Mouse (Mus musculus) spleen, adult 18-20 months (tissue): ENCODE data around the gene Igfals.

Experiments used
- DNase-seq, 2 experiments: peaks; one replicate each; pipeline ENCODE4 v3.0.0; 2022; ENCODE audit warnings: mixed read lengths in 2 of 2

Igfals gene

DNA sequence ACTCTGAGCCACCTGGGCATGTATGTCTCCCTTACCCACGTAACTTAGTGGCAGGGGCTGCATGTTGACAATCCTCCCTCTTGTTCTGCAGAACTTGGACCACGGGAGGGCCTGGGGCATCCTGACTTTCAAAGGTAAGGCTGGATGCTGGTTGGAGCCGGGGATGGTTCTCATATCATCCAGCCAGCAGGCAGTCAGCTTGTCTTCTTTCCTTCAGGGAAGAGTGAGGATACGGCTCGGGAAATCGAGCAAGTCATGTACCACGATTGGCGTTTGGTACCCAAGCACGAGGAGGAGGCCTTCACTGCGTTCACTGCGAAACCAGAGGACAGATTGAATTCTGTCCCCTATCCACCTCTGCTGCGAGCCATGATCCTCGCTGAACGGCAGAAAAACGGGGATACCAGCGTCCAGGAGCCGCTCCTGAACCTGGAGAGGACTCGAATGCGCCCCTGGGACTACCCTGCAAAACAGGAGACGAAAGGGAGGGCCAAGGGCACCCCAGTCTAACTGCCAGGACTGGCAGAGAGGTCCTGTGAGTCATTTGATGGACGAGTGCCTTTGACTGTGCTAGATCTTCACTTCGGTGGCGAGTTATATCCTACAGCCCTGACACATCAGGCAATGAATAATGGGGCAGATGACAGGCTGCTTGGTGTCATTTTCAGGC lies 29.9 kb downstream of the Igfals start:
- DNase-seq: no peak

DNA sequence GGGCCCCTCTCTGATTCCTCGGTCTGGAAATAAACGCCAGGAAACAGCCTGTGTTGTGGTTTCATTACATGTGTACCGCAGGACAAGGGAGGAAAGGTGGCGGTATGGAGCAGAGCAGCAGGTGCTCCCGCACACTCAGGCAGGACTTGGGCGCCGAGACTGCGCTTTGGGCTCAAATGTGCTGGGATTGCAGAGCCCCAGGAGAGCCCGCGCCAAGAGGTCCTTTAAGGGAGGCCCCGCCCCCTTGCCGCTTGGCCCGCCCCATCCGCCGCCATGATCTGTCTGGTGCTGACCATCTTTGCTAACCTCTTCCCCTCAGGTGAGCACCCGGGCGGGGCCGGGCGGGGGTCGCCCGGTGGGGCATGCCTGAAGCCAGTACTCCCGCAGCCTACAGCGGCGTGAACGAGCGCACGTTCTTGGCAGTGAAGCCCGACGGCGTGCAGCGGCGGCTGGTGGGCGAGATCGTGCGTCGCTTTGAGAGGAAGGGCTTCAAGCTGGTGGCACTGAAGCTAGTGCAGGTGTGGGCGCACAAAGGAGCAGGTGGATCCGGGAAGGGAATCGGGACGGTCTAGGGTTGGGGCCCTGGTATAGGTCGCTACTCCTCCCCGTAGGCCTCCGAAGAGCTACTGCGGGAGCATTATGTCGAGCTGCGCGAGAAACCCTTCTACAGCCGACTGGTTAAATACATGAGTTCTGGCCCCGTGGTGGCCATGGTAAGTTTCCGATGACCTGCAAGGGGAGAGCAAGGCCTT lies 30.6 kb downstream of the Igfals start, which contains the start of gene Nme3:
Gene Nme3, plus strand, starts transcription at position 260 of the 752 bp plus-strand sequence.
- peak; percentile 61 to 75 for DNase-seq

DNA sequence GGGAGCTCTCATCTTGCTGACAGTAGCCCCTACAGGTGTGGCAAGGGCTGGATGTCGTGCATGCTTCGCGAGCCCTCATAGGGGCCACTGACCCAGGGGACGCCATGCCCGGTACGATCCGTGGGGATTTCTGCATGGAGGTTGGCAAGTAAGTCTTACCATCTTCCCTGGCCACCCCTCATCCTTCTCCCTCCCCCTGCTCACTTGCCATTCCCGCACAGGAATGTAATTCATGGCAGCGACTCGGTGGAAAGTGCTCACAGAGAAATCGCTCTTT lies 31.1 kb downstream of the Igfals start:
- DNase-seq: no peak

DNA sequence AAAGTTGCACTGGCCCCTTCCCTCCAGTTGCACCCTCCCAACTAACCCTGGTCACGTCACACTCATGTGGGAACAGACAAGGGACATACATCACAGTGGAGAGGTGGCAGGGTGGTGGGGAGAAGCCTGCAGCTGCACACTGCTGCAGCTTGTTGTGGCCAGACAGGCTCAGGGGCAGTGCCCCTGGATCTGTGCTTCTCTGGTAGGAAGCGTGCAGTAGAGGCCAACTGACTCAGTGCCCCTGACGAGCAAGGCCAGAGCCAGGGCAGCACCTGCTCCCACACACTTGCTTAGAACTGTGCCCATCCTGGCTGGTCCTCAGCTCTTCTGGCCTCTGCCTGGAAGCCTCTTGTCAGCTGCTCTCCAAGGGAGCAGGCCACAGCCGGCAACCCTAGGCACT lies 31.8 kb downstream of the Igfals start:
- no peak for DNase-seq

DNA sequence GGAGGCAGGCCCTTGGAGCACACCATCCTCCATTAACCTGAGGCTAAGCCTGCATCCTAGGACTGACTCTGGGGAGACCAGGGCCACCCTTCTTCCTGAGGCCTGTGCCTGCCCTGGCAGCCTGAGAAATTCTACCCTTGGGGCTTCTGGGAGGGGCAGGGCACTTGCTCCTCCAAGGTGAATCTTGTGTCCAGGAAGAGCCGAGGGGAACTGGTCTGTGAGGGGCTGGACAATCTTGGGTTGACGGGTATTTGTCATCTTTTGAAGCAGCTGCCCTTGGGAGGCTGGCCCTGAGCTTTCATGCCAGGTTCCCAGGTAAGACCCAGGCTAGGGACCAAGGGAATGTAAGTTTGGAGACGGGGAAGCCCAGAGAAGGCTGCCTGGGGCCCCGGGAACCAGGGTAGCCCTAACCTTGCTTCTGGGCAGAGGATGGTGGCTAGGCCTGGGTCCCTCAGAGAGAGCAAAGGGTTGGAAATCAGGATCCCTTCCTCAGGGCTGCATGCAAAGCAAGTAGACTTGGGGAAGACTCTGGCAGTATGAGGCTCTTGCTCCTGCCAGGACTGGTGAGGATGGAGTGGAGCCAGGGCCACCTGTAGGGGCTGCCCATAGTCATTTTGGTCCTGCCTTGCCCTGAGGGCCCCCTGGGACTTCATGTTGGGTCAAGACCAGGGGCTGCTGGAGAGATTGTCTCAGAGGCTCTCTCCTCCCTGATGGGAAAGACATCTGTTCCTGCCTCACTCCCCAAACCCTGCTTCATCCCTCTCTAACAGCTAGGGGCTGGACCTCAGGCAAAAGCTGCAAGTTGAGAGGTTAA lies 32.5 kb downstream of the Igfals start:
- no peak for DNase-seq

DNA sequence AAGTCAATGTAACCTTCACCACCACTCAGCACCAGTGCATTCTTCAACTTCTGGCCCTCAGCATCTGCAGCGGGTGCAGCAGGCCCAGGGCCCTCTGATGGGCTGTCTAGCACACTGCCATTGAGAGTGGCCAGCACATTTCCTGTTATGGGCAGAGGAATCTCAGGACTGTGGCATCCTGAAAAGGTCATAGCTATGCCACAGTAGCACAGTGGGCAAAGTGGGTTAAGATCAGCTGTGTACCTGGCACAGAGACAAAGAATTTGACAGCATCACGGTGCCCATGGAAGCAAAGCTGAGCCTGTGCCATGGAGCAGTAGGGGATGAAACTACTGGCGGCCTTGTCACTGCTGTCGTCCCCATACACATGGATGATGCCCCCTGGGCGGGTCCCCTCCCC lies 33.4 kb downstream of the Igfals start:
- DNase-seq: no peak

DNA sequence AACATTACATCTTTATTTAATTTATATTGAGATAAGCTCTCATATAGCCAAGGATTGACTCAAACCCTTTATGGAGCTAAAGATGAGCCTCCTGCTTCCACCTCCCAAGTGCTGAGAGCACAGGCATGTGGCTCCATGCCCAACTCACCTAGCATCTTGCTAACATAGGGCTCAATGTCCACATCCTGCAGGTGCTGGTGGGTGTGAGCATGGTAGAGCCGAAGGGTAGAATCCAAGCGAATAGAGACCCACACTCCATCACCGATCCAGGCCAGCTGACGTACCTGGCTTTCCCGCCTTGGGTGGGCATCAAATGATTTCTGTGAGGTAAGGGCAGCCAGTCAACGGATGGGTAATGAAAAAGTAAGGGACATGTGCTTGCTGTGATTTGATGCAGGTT lies 34.2 kb downstream of the Igfals start:
- DNase-seq: no peak

DNA sequence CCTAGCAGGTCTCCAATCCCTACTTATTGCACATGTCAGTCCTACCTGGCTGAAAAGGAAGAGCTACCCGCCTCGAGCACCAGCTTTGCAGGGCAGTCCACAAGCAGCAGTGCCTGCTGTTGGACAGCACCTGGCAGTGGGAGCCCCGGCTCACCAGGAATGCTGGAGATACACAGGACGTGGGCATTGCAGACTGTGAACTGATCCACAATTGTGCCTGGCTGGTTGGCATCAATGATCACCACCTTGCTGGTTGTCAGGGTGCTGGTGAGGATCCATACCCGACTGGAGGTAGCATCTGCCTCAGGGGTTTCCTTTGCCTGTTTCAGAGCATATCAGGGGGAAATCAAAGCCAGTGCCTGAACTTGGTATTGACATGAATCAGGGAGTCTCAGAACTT lies 36.3 kb downstream of the Igfals start:
- DNase-seq: no peak

DNA sequence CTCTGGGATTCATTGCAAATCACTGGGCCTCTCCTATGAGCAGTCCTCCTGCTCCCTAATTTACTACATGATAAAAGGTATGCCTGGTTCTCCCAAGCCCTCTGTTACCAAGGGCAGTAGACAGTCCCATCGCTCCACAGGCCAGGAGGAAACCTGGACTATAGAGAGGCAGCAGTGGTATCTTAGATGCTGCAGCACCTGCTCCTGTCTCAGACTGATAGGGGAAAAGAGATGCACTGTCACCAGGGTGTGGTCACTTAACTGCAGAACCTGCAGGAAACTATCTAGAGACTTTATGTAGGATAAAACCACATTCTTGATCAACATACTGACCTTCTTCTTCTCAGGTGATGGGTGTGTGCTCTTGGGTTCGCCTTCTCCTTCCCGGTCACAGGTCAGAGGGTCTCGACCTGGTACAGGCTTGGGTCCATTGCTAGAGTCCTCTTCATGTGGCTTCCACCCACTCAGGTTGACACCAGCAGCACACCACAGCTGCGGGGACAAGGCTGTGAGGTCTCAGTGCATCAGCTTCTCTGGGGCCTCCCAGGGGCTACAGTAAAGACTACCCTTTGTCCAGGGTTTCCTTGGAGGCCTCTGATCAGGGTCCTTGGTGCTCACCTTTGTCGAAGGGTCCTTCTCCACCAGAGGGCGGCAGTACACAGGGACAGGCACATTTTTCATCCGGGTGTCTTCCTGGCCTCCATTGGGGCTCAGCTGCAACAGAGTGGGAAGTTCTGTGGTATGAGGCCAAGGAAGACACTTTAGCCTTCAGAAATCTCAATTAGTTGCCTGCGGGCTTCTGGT lies 37.1 kb downstream of the Igfals start:
- peak in 1 of 2 experiments; percentile 49 for DNase-seq

DNA sequence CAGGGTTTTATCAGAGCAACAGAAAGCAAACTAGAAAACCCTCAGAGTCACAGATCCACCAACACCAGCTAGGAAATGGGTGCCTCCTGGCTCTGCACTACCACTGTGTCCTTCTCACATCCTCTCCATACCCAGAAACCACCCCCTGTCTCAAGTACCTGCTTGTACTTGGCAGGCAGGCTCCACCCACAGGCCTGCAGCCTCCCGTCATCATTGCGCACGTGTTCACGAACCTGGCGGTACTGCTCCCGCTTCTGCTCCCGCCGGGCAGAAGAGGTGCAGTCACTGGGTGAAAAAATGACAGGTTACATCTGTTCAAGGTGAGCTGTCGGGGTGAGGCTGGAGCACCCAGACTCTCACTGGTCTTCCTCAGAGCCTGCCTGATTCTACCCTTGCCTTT lies 38.0 kb downstream of the Igfals start:
- DNase-seq: no peak

DNA sequence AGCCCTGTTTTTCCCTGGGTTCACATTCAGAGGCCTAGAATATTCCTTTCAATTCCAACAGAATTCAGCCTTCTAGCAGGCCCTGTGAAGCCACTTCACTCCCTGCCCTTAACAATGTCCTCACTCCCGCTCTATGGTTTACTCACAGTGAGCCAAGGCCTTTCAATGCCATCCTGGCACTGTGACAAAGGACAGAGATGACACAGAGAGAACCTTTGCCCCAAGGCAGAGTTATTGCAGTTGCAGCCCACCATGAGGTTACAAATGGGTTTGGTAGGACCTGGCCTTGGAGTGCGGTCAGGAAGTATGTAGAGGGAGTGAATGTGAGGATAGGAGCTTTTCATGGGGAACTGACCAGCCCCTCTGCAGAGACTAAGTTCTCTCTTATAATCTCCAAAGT lies 41.8 kb downstream of the Igfals start:
- DNase-seq: no peak

DNA sequence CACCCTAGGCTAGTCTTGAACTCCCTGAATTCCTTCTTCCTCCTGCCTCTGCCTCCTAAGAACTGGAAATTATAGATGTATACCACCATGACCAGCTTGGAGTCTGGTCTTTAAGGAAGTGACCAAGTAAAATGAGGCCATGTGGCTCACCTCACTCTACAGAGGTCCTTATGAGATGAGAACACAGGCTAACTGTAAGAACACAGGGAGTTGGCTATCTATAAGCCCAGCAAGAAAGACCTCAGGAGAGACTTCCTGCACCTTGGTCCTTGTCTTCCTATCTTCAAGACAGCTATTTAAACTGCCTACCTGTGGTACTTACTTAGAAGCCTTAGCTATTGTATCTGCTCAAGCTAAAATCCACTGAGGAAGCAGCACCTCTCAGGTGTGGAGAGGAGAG lies 48.2 kb downstream of the Igfals start:
- DNase-seq: no peak

DNA sequence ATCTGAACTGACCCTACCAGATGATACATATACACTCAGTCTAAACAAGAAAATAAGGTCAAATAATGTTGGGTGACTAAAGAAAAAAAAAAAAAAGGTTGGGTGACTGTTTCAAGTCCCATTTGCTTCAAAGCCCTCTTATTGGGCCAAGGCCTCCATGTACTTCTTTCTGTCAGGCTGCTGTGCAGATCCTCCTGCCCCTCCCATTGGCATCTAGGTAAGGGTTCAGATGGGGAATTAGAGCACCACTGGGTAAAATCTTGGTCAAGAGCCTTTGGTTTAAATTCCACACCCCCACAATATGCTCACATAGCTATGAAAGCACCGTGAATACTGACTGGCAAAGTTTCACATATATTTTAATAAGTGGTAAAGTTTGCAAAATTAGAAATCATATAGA lies 57.4 kb downstream of the Igfals start:
- no peak for DNase-seq

DNA sequence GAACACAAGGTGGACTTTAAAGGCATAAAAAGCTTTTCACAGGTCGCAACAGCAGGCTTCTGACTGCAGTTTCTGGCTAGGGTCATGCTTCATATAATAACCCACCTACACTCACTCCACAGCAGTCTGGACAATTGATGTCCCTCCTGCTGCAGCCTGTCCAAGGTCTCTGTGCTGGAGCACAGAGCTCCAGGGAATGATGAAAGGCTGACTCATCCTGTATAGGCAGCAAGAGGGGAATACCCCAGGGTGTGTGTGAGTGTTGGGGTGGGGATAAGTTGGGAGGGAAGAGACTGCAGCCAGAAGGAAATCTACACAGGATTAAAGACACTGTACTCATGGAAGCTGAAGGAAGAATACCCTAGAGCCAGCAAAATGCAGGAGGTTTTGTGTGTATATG lies 63.7 kb downstream of the Igfals start:
- DNase-seq: no peak
